Mouse (Mus musculus): Measurements from ENCODE around the gene Ptpn6. TPM values are rescaled to one million over a fixed set of nuclear protein-coding genes. Genes with fewer than 3 reads are reported as not detected.
A peak's percentile ranks its signal among the peaks of the same experiment; 100 is the strongest.

Gene Ptpn6
- total RNA-seq, 4 experiments from 2014 or later: 2.3 to 15.0 (median 7.9) TPM

- DNase-seq (ENCODE audit: low spot score in 2 of 2): no peak
Observed at GRCm38 (mm10) chr6:124731038-124731437, 7.5 kb downstream of the Ptpn6 start.

GRCm38 (mm10) chr6:124729850-124730705 is 8.4 kb downstream of the Ptpn6 start:
- no peak for DNase-seq (ENCODE audit: low spot score in 2 of 2)

GRCm38 (mm10) chr6:124728621-124729020 is 9.9 kb downstream of the Ptpn6 start:
- DNase-seq (ENCODE audit: low spot score in 2 of 2): no peak

GRCm38 (mm10) chr6:124724472-124724871 is 14.0 kb downstream of the Ptpn6 start:
- no peak for DNase-seq (ENCODE audit: low spot score in 2 of 2)

GRCm38 (mm10) chr6:124723541-124723940 is 15.0 kb downstream of the Ptpn6 start:
- DNase-seq (ENCODE audit: low spot score in 2 of 2): no peak

- no peak for DNase-seq (ENCODE audit: low spot score in 2 of 2)
Observed at GRCm38 (mm10) chr6:124722876-124723473, 15.5 kb downstream of the Ptpn6 start.

GRCm38 (mm10) chr6:124720904-124721303 is 17.6 kb downstream of the Ptpn6 start:
- DNase-seq (ENCODE audit: low spot score in 2 of 2): no peak

- DNase-seq (ENCODE audit: low spot score in 2 of 2): no peak
Observed at GRCm38 (mm10) chr6:124719354-124719978, 19.0 kb downstream of the Ptpn6 start.

GRCm38 (mm10) chr6:124718703-124719102 is 19.8 kb downstream of the Ptpn6 start:
- DNase-seq (ENCODE audit: low spot score in 2 of 2): no peak

GRCm38 (mm10) chr6:124717968-124718367 is 20.5 kb downstream of the Ptpn6 start:
- no peak for DNase-seq (ENCODE audit: low spot score in 2 of 2)

- no peak for DNase-seq (ENCODE audit: low spot score in 2 of 2)
Observed at GRCm38 (mm10) chr6:124716864-124717490, 21.5 kb downstream of the Ptpn6 start.

- no peak for DNase-seq (ENCODE audit: low spot score in 2 of 2)
Observed at GRCm38 (mm10) chr6:124712918-124713317, 25.6 kb downstream of the Ptpn6 start.

- peak; percentile 93 to 97 for DNase-seq (ENCODE audit: low spot score in 2 of 2)
Observed at GRCm38 (mm10) chr6:124711824-124712782, 26.4 kb downstream of the Ptpn6 start, which contains the start of the genes Emg1 and Phb2. Gene Emg1, minus strand, starts transcription at chr6:124712178. Gene Phb2, plus strand, starts transcription at chr6:124712336.

- DNase-seq (ENCODE audit: low spot score in 2 of 2): no peak
Observed at GRCm38 (mm10) chr6:124708289-124708889, 30.1 kb downstream of the Ptpn6 start.

- DNase-seq (ENCODE audit: low spot score in 2 of 2): no peak
Observed at GRCm38 (mm10) chr6:124706061-124706627, 32.4 kb downstream of the Ptpn6 start.

- DNase-seq (ENCODE audit: low spot score in 2 of 2): no peak
Observed at GRCm38 (mm10) chr6:124704417-124704816, 34.1 kb downstream of the Ptpn6 start.

- DNase-seq (ENCODE audit: low spot score in 2 of 2): no peak
Observed at GRCm38 (mm10) chr6:124703789-124704188, 34.7 kb downstream of the Ptpn6 start.

- DNase-seq (ENCODE audit: low spot score in 2 of 2): peak; percentile 54 to 61
Observed at GRCm38 (mm10) chr6:124702784-124703103, 35.8 kb downstream of the Ptpn6 start.

GRCm38 (mm10) chr6:124702102-124702783 is 36.3 kb downstream of the Ptpn6 start:
- no peak for DNase-seq (ENCODE audit: low spot score in 2 of 2)
